Mouse (Mus musculus) c-Kit-negative CD71-positive TER-119-positive erythroid progenitor cells, embryonic 14.5 days (primary cell): ENCODE data around the gene Glrb.

Experiments used
- DNase-seq: peaks from one replicate; pipeline ENCODE4 v3.0.0-alpha.2; 2013; ENCODE audit warnings: low read depth, low spot score

Gene Glrb

DNA sequence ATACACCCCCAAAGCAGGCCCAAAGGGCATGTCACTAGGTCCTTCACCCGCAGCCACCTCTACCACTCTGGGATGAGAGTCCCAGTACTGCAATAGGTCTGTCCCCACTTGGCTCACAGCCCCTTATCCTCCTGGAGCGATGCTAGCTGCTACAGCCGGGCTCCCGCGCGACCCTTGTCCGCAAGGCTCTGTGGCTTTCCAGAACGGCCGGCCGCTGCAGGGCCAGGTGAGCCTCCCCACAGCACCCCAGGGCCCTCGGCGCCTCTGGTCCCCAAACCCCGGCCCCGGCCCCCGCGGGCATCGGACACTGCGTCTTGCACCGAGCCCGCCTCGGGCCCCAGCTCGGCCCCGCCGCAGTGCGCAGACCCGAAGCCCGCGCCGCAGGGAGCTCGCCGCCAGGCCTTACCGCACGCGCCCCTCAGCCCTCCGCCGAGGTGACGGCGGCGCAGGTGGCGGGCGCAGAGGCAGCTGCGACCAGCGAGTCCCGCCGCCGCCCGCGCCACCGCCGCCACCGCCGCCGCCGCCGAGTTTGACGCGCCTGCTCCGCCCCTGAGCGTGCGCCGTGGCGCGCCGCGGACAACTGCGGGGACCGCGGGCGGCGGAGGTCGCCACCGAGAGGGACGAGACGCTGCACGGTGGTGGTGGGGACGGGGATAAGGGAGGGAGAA lies at the start of gene Glrb:
Gene Glrb, minus strand, starts transcription at position 550 of the 668 bp plus-strand sequence.
- no peak for DNase-seq

DNA sequence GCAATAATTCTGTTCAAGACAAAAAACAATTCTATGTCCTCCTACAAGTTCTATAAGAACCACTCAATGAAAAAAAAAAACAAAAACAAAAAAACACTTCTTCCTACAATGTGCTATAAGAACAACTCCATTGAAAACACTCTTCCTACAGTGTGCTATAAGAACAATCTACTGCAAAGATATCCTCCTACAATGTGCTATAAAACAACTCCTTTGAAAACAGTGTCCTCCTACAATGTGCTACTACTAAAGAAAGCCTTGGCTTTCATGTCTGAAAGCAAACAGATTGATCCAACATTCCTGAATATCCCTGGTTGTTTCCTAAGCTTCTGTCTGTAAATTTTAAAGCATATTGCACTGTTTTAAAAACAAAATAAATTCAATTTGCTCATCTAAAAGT lies 46.5 kb upstream of the Glrb start:
- no peak for DNase-seq

DNA sequence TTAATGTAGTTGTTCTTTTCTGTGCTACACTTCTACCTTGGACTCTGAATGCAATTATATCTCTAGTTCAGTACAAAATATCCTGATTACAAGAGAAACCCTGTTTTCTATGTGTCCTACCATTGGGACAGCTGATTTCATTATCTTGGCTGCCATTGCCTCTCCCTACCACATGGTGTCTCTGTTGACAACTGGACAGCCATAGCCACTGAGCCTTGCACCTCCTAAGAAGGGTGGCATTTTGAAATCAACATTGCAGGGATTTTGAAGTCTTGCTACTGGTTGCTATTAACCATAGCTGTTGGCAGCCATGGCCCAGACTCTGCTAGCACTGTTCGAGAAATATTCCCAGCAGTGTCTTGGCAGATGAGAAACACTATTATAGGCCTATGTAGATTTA lies 45.1 kb upstream of the Glrb start:
- no peak for DNase-seq

DNA sequence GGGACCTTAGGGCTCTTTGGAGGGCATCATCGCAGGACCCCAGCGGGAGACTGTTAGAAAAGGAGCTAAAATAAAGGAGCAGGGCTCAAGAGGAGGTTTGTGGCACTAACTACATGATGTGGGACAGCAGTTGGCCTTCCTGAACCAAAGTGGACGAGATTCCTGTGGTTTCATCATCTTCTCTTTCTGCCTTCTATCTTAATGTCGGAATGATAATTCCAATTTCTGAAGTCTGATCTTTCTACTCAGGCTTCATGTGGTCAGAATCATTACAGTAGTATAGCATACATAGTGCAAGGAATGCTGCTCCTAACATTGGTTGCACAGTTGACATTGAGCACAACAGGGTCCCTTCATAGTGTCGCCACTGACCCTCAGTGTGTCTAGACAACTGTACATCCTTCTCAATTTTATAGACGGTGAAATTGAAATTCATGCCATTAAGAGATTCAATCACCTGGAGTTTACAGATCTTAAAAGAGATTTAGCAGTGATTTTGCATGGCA lies 372 bp upstream of the Glrb start:
- DNase-seq: no peak

DNA sequence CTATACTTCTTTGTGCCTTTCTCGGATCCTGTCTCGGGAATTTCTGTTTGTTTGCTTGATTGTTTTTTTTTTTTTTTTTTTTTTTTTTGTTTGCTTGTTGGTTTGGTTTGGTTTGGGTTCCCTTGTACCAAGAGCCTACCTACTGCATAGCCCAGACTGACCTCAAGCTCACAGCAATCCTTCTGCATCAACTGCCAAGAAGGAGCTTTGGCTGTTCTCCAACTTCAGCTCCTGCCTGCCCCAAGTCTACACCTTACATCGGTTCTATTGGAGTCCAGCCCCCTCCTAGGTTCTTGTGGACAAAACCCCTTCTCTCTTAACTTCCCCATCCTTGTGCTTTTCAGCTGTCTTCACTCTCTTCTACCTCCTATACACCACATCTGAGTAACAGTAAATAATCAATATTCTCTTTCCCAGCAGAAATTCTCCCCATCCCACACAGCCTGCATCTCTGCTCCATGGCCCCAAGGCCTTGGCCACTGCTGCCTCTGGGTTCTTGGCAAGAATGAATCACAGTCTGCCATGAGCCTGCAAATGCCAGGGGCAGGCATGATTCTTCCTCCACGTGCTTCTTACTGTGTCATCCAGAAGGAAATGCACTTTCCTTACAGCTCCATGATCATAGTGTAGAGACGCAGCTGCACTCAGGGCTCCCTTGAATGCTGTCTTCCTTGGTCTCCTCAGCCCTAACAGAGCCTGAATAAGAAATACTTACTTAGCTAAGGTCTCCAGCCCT lies 18.5 kb downstream of the Glrb start:
- DNase-seq: no peak

DNA sequence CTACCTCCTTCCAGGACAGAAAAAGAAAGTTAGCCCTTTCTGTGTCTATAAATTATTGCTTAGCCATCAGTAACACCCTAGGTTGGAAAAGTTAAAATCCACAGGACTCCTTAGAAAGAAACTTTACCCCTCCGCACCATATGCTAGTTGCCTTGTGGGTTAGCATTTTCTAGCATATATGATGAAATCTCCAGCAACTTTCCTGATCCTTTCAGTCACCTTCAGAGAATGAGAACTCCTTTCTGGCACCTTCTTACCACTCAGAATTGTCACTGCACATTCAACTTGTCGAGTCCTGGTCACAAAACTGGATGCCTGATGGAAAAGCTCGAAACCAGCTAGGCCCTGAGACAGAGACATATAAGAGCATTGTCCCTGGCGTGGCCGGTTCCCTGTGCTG lies 19.1 kb downstream of the Glrb start:
- no peak for DNase-seq

DNA sequence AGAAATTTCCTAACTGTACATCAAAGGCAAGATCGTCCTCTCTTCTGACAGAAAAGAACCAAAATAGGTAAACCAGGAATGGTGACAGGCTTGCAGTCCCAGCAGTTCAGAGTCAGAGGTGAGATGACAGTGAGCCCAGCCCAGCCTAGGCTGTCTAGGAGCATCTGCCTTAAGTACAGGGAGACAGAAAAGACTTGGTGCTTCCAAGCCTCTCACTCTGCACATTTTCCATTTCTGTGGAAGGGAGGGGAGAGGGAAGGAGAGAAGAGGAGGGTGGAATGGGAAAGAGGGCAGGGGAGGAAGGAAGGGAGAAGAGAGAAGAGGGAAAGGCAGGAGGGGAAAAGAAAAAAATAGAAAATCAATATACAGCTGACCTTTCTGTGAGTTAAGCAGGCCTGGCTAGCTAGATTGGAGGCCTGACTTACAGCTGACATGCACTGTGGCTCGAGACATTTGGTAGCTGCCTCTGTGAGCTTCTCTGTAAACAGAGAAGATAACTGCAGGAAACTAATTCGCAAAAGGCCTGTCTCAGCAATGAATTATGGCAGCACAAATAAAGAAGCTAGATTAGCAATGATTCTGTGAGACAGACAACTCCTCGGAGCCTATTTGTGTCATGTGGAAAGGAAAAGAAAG lies 20.3 kb downstream of the Glrb start:
- no peak for DNase-seq

DNA sequence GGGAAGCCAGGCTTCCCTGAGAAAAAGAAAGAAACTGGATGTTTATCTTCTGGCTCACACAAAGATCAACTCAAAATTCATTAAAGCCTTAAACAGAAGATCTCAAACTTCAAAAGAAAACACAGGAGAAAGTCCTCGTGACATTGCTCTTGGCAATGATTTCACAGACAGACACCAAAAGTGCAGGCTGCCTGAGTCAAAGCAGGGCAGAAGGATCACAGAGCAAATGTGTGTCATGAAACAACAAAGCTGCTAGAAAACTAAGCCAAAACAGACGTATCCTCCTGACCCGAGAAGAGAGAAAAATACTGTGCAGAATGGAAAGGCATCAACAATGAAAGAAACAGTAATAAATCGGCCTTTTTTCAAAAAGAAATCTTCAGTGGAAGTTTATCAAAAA lies 22.4 kb downstream of the Glrb start:
- no peak for DNase-seq

DNA sequence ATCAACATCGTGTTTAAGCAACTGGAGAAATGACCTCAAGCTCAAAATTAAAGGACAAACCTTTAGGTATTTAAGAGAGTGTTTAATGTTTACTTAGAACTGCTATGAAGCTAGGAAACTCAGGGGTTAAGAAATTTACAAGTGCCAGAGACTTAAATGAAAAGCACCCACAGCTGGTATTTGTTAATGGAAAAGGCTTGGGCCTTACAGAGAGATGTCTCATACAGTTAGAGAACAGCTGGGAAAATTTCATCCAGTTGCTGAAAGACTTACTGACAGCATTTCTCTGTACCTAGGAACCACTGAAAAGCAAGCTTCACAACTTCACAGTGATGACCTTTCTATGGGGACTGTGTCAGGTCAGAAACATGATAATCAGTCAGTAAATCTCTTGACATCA lies 28.3 kb downstream of the Glrb start:
- no peak for DNase-seq

DNA sequence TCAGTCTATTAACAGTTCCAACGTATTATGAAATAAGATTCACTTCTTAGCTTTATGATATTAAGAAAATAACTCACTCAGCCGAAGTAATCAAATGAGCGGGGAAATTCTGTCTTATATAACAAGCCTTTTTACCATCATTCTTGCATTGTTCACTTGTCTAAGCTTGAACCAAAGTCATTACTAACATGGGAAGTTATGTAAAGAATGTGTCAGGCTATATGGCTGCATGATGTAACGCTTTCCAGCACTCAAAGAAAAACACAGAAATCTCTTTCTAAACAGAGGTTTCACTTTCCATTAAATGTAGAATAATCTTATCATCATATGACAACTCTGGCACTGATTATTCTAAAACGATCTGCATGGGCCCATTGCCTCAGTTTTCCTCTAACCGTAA lies 29.9 kb downstream of the Glrb start:
- no peak for DNase-seq

DNA sequence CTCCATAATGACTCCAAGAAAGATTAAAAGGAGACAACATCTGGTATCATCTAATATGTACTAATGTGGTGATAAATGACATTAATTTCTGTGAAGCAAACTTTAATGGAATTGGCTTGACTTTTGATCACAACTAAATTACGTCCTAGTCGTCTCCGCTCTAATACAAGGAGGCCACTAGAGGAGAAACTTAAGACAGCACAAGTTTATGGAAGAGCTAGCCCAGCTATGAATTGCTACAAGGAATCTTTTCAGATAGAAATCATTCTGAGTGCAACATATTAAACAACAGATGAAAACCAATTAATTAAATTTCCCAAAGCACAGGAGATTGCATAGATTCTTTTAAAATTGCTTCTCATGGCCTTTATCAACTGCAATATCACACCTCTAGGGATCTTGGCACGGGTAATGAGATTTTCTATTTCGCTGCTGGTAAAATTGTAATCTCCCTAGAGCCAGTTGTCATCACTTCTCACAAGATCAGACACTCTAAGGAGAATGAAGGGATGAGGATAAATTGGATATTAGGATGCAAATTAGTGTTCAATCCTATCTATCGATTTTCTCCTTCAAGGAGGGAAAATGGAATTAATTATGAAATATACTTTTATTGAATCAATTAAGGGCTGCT lies 32.7 kb downstream of the Glrb start:
- no peak for DNase-seq

DNA sequence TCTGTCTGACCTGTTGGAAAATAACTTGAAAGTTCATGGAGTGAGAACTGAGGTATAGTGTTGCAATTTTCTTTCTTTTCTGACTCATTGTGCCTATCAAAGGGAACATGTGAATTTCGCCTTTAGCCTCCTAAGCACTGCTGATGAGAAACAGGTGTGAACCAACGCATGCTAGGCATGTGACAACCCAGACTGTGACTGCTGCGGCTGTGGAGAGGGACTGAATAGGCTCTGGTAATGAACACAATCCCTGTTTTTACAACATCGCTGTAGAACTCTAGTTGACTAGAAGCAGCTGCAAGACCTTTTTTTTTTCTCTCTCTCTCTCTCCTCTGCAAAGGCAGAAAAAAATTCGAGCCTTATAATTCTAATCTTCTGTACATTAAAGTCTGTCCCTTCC lies 34.9 kb downstream of the Glrb start:
- no peak for DNase-seq

DNA sequence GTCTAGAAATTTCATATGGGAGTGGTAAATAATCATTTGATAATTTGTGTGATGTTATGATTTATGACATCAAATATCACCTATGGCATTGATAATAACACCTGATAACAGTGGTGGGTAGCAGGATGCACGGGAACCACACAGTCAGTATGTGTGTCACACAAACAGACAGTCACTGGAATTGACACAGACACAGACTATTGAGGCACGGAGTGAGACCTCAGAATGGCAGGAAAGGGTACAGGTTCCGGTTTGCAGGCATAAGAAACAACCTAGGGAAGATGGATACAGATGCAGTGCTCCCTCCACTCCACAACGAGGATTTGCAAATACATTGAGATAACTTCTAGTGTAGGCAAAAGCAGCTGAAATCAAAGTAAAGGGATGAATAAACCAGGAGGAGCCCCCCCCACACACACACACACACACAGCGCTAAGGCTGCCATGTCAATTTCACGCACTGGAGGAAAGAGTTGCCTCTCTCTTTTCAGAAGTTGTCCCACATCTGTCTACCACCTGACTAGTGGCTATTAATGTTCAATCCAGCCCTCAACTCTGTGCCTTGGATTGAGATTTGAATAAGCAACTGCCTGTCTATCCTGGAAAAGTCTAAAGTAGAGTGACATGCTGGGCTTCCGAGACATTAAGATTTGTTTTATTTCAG lies 38.6 kb downstream of the Glrb start:
- no peak for DNase-seq

DNA sequence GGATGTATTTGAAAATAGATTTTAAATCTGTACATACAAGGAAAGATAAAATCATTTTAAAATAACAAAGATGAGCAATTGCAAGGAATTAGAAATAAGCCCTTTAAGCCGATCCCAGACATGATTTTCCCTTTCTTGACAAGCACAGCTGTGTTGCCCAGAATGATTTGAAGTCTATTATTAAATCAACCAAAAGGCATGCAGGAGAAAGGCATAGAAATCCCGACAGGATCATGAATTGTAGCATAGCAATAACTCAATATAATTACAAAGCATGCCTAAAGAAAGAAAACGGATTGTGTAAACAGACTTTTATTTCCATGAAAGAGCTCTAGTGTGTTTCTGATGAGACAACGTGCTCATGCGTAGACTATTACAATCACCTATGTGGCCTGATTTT lies 39.4 kb downstream of the Glrb start:
- DNase-seq: no peak

DNA sequence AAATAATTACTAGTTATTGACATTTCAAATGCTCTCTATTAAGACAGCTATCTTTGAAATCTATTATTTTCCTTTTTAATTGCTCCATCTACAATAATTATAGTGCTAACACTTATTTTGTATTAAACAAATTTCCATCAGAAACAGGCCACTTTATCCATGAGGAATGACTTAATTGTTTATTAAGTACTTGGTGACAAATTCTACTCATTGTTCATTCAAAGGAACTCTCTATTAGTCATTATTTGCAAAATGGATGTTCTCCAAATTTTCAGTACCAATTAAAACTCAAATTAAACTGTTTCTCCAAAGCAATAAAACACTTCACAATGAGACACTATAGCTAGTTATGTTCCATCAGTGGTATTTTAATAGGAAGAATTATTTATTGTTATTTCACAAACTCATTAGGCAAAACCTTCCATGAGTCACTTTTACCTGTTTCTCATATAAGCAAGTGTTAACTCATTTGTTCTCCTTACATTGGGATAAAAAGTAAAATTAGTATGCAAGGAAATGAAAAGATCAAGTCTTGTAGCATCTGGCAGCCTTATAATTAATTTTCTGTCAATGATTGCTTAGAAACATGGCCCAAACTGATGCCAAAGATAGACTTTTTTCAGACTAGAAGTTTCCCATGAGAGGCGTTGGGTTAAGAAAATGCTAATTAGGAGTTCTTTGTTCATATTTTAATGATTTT lies 41.8 kb downstream of the Glrb start:
- no peak for DNase-seq

DNA sequence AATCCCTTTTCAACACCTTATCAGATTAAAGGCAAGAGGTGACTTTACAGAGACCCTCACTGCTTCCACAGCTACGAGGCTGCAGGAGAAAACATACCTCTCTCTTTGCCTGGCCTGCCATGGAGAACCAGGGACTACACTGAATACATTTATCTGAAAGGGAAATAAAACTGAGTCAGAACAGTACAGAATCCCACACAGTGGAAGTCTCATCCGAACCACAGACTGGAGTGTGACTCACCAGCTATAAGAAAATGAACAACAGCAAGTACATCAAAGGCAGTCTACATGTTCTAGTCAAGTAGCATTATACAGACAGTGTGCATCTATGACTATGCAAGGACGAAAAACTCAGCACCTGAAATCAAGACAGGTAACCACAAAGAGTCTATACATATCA lies 46.1 kb downstream of the Glrb start:
- DNase-seq: no peak

DNA sequence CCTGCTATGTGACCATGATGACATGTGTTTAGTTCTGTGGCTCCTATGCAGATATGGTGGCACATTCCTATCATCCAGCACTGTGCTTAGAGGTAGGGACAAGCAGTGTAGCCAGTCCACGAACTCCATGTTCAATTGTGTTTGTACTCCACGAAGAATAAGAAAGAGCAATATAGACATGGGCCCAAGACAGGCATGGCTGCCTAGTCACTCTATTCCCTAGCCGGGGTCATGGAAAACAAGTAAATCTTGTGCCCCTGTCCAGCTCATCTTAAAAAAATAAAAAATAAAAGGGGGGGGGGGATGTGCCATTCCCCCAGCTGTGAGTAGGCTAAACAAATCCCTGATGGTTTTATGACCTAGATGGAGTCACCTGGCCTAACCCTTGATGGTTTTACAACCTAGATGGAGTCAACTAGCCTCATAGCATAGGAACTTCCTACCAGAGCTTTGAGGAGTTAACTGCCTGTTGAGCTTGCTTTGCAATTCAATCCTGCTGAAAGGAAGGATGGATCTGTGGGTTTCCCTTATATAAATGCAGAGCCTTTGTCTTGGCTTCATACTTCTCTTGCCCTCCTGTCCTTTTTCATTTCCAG lies 60.5 kb downstream of the Glrb start:
- no peak for DNase-seq

DNA sequence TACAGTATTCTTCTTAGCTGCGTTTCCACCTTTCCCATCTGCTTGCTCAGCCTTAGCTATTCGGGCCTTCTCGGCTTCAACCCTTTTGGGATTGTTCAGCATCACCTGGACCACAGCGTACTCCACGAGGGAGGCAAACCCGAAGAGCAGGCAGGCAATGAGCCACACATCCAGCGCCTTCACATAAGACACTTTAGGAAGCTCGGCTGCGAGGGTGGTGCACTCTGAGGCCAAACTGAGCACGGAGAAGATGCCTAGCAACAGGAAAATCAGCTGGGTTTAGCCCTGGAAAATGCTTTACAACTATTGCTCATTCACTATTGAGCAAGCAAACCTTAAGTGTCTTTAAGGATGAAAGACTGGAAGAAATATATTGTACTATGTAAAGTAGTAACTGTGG lies 62.5 kb downstream of the Glrb start:
- DNase-seq: no peak

DNA sequence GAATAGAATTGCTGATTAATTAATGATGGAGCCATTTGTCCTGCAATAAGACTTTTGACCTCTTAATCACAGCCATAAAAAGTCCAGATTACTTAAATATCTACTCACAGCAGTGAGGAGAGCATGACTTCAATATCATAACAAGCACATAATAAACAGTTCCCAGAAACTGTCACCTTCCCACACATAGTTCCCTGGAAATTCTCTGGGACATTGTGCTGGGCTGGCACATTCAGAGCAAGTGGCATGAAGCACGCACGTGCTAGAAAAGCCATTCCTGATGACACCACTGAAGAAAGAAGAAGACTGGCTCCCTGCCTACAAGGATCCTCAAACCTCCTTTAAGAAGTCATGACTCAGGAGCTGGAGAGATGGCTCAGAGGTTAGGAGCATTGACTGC lies 67.8 kb downstream of the Glrb start:
- DNase-seq: no peak

DNA sequence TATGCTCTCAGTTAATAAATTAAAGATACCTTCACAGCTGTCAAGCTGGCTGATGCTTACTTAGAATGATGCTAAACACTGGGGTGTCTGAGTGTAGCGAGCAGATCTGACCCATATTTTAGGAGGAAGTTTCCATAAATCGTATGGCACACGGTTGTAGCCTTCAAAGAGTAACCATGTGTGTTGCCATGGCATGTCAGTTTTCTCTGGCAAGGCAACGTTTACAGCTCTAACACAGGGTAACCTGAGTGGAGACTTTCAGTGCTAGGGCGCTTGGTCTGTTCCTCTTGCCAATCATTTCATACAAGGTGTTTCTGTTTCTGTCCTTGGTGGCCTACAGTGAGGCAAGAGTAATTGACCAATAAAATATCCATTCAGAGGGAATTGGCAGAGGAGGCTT lies 73.6 kb downstream of the Glrb start:
- DNase-seq: no peak

DNA sequence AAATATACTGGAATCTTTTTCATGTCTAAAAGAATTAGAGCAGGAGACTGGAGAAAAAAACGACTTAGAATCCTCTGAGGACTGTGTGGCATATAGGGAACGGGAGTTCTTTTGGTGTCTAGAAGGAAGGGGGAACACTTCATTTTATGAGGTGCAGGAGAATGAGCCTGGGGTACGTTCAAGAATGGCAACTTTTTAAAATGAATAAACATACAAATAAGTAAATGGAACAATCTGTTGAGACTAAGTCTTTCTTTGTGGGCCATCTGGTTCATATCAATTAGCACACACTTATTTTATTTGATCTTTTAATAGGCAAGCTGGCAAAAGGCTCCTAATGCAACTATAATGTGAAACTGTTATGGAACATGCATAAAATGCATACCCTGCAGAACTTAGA lies 75.9 kb downstream of the Glrb start:
- DNase-seq: no peak
